Mouse (Mus musculus) MEL (cell line): Measurements from ENCODE around the gene 1700019N19Rik. TPM values are rescaled to one million over a fixed set of nuclear protein-coding genes. Genes with fewer than 3 reads are reported as not detected.

ENCODE experiments used
- DNase-seq: peaks from one replicate; pipeline ENCODE4 v3.0.0; 2011; ENCODE audit warnings: low read depth, low spot score
- H3K27ac ChIP-seq: 2 replicates; pipeline ENCODE4 v1.5.1; 2012; ENCODE audit warnings: low read depth, mild to moderate bottlenecking, control low read depth, low read length, moderate library complexity; ENCODE audit not compliant: control insufficient read depth
- H3K27me3 ChIP-seq, 2 experiments: fragments of 150-350 bp in 1 of 2; sonication (generic) in 1 of 2; 2 replicates each; pipeline ENCODE4 v1.6.1; 2012; ENCODE audit warnings: low read length in 2 of 2, mild to moderate bottlenecking in 2 of 2, improper control_type of control experiment in 1 of 2, moderate library complexity in 1 of 2; ENCODE audit not compliant: insufficient read depth in 2 of 2, control insufficient read depth in 1 of 2
- H3K36me3 ChIP-seq, 2 experiments: 2 replicates each; pipeline ENCODE4 v1.6.1; 2012 to 2014; ENCODE audit warnings: low read length in 2 of 2, improper control_type of control experiment in 1 of 2, inconsistent platforms in 1 of 2, mild to moderate bottlenecking in 1 of 2; ENCODE audit not compliant: insufficient read depth in 2 of 2, control insufficient read depth in 1 of 2
- H3K4me1 ChIP-seq, 2 experiments: fragments of 150-350 bp in 1 of 2; sonication (generic) in 1 of 2; 2 replicates each; pipeline ENCODE4 v1.6.1; 2012; ENCODE audit warnings: low read length in 2 of 2, improper control_type of control experiment in 1 of 2, mild to moderate bottlenecking in 1 of 2; ENCODE audit not compliant: insufficient read depth in 2 of 2, control insufficient read depth in 1 of 2
- H3K4me3 ChIP-seq, 2 experiments: fragments of 150-350 bp in 1 of 2; sonication (generic) in 1 of 2; 2 replicates each; pipeline ENCODE4 v1.5.1; 2012; ENCODE audit warnings: low read depth in 2 of 2, low read length in 2 of 2, mild to moderate bottlenecking in 2 of 2, moderate library complexity in 2 of 2, control low read depth in 1 of 2, improper control_type of control experiment in 1 of 2; ENCODE audit not compliant: control insufficient read depth in 1 of 2, insufficient read depth in 1 of 2
- H3K79me2 ChIP-seq: 2 replicates; pipeline ENCODE4 v1.6.1; 2012; ENCODE audit warnings: mild to moderate bottlenecking, low read length, moderate library complexity; ENCODE audit not compliant: control insufficient read depth, poor library complexity, insufficient read depth
- H3K9ac ChIP-seq: 2 replicates; pipeline ENCODE4 v1.6.1; 2012; ENCODE audit warnings: low read depth, mild to moderate bottlenecking, control low read depth, low read length, moderate library complexity; ENCODE audit not compliant: control insufficient read depth, poor library complexity, severe bottlenecking
- H3K9me3 ChIP-seq: fragments of 150-350 bp; sonication (generic); replicated peaks from 2 replicates; pipeline ENCODE4 v1.6.1; 2012; ENCODE audit warnings: mild to moderate bottlenecking, low read length, improper control_type of control experiment, moderate library complexity; ENCODE audit not compliant: insufficient read depth
- BHLHE40 ChIP-seq: IDR thresholded peaks from 2 replicates; pipeline ENCODE4 v1.6.1; 2012; ENCODE audit warnings: low read depth, mild to moderate bottlenecking, inconsistent platforms, low read length, improper control_type of control experiment, borderline replicate concordance
- CHD2 ChIP-seq: IDR thresholded peaks from 2 replicates; pipeline ENCODE4 v1.6.1; 2011; ENCODE audit warnings: low read length, improper control_type of control experiment
- E2F4 ChIP-seq: IDR thresholded peaks from 2 replicates; pipeline ENCODE4 v1.6.1; 2011; ENCODE audit warnings: low read depth, low read length, improper control_type of control experiment, borderline replicate concordance
- ELF1 ChIP-seq: IDR thresholded peaks from 2 replicates; pipeline ENCODE4 v1.6.1; 2014; ENCODE audit warnings: low read depth, mild to moderate bottlenecking, inconsistent platforms, low read length, improper control_type of control experiment, moderate library complexity
- EP300 ChIP-seq, 2 experiments: IDR thresholded peaks; 2 replicates each; pipeline ENCODE4 v1.6.1; 2011; ENCODE audit warnings: improper control_type of control experiment in 2 of 2, low read length in 2 of 2, low read depth in 1 of 2, mild to moderate bottlenecking in 1 of 2
- GABPA ChIP-seq: IDR thresholded peaks from 2 replicates; pipeline ENCODE4 v1.6.1; 2012; ENCODE audit warnings: low read depth, mild to moderate bottlenecking, inconsistent platforms, low read length, improper control_type of control experiment, moderate library complexity
- HCFC1 ChIP-seq: IDR thresholded peaks from 2 replicates; pipeline ENCODE4 v1.6.1; 2012; ENCODE audit warnings: low read depth, mild to moderate bottlenecking, inconsistent platforms, low read length, improper control_type of control experiment, moderate library complexity
- MAFK ChIP-seq: IDR thresholded peaks from 2 replicates; pipeline ENCODE4 v1.6.1; 2011; ENCODE audit warnings: low read depth, mild to moderate bottlenecking, low read length, improper control_type of control experiment, borderline replicate concordance
- MXI1 ChIP-seq: IDR thresholded peaks from 2 replicates; pipeline ENCODE4 v1.6.1; 2011; ENCODE audit warnings: mild to moderate bottlenecking, low read depth, low read length, improper control_type of control experiment
- MYC ChIP-seq: IDR thresholded peaks from 2 replicates; pipeline ENCODE4 v1.6.1; 2011; ENCODE audit warnings: low read depth, mild to moderate bottlenecking, low read length, improper control_type of control experiment, moderate library complexity
- NRF1 ChIP-seq: IDR thresholded peaks from 2 replicates; pipeline ENCODE4 v1.6.1; 2014; ENCODE audit warnings: low read depth, mild to moderate bottlenecking, inconsistent platforms, low read length, improper control_type of control experiment, moderate library complexity; ENCODE audit not compliant: poor library complexity, insufficient read depth, severe bottlenecking
- POLR2A ChIP-seq, 2 experiments: IDR thresholded peaks; 2 replicates each; pipeline ENCODE4 v1.6.1; 2011 to 2012; ENCODE audit warnings: low read length in 2 of 2, mild to moderate bottlenecking in 2 of 2, control low read depth in 1 of 2, improper control_type of control experiment in 1 of 2, low read depth in 1 of 2, moderate library complexity in 1 of 2; ENCODE audit not compliant: control insufficient read depth in 1 of 2, insufficient read depth in 1 of 2, poor library complexity in 1 of 2
- SMC3 ChIP-seq: IDR thresholded peaks from 2 replicates; pipeline ENCODE4 v1.6.1; 2011; ENCODE audit warnings: low read depth, low read length, improper control_type of control experiment
- TBP ChIP-seq: IDR thresholded peaks from 2 replicates; pipeline ENCODE4 v1.8.0; 2011; ENCODE audit warnings: low read depth, low read length, improper control_type of control experiment
- UBTF ChIP-seq: IDR thresholded peaks from 2 replicates; pipeline ENCODE4 v1.6.1; 2012; ENCODE audit warnings: low read depth, mild to moderate bottlenecking, inconsistent platforms, low read length, improper control_type of control experiment, moderate library complexity, borderline replicate concordance; ENCODE audit not compliant: insufficient read depth
- USF1 ChIP-seq: IDR thresholded peaks from 2 replicates; pipeline ENCODE4 v1.6.1; 2014; ENCODE audit warnings: low read depth, mild to moderate bottlenecking, inconsistent platforms, low read length, improper control_type of control experiment, moderate library complexity
- ZKSCAN1 ChIP-seq: IDR thresholded peaks from 2 replicates; pipeline ENCODE4 v1.6.1; 2012; ENCODE audit warnings: low read depth, mild to moderate bottlenecking, inconsistent platforms, low read length, improper control_type of control experiment, moderate library complexity
- ZMIZ1 ChIP-seq: IDR thresholded peaks from 2 replicates; pipeline ENCODE4 v1.6.1; 2012; ENCODE audit warnings: low read depth, mild to moderate bottlenecking, inconsistent platforms, low read length, improper control_type of control experiment, moderate library complexity
- ZNF384 ChIP-seq: IDR thresholded peaks from 2 replicates; pipeline ENCODE4 v1.6.1; 2012; ENCODE audit warnings: low read depth, mild to moderate bottlenecking, inconsistent platforms, low read length, improper control_type of control experiment
- polyA plus RNA-seq, 2 experiments: library from polyadenylated mRNA; stranded (reverse) in 1 of 2; unstranded in 1 of 2; fragments of >175 nt in 1 of 2; fragments of >200 nt in 1 of 2; gene quantifications; 2 replicates each; pipeline versions ENCODE4 v1.2.1 to v1.2.4; 2012; ENCODE audit warnings: low replicate concordance in 2 of 2, low read depth in 1 of 2; ENCODE audit not compliant: insufficient read length in 2 of 2, insufficient read depth in 1 of 2, missing spikeins in 1 of 2
- total RNA-seq: library from RNA; depleted of rRNA; stranded (reverse); fragments of 300-350 nt; gene quantifications from 2 replicates; pipeline ENCODE4 v1.2.3, GENCODE M21; 2012

The 1700019N19Rik gene
- total and polyA plus RNA-seq, 3 experiments, result not detected

DNA sequence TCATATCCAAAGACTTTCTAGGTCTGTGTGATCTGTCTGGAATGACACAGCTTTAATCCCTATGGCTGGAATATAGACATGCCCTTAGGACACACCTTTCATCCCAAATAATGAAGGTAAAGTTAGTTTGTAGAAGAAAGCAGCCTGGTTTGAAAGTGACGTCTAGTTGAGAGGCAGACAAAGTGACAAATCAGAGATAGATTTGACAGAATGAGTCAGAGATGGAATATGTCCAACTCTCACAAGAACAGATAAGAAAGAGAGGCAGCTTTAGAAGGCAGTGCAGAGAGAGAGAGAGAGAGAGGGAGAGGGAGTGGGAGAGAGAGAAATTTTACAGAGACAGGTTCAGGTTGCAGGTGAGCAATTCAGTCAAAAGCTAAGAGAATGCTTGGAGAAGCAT is 30.1 kb upstream of the 1700019N19Rik start:
- TF ChIP-seq ZNF384, result no peak
- TF ChIP-seq MXI1, result no peak
- no peak for TF ChIP-seq BHLHE40
- TF ChIP-seq EP300 (IDR thresholded peaks at IDR 0.05; ENCODE audit: low read depth in 1 of 2, low read length in 2 of 2), result no peak
- TF ChIP-seq SMC3, result no peak
- no peak for TF ChIP-seq MAFK
- no peak for TF ChIP-seq HCFC1
- no peak for TF ChIP-seq POLR2A (IDR thresholded peaks at IDR 0.05; ENCODE audit: control insufficient read depth in 1 of 2, insufficient read depth in 1 of 2, low read depth in 1 of 2, low read length in 2 of 2, poor library complexity in 1 of 2)
- TF ChIP-seq USF1, result no peak
- TF ChIP-seq ZMIZ1, result no peak
- no peak for TF ChIP-seq NRF1
- TF ChIP-seq MYC, result no peak
- no peak for TF ChIP-seq CHD2
- Histone ChIP-seq H3K27ac (no peak overlapping the region), H3K9me3 (no peaks in the 10 kb centered on the region), H3K27me3 (no peaks in the 10 kb centered on the region), H3K36me3 (no peaks in the 10 kb centered on the region), H3K79me2 (no peaks in the 10 kb centered on the region), H3K9ac (no peak overlapping the region), H3K4me3 (no peak overlapping the region), H3K4me1 (no peaks in the 10 kb centered on the region)
- no peak for DNase-seq

DNA sequence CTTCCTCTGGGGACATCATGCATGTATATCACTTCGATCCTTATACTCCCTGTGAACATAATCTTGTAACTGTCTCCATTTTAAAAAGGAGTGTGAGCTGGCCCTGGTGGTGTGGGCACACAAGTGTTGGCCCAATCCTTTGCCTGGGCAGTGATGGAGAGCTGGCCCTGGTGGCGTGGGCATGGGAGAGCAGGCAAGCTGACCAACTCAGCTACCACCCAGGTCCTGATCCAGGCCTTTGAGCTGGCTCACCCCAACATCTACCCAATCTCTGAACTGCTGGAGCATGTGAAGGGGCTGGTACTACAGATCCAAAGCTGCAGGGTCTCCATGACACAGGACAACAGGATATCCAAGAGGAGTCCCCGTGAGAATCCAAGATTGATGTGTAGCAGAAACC is 29.0 kb upstream of the 1700019N19Rik start:
- Histone ChIP-seq H3K4me1 (no peaks in the 10 kb centered on the region), H3K27ac (no peak overlapping the region), H3K79me2 (no peaks in the 10 kb centered on the region), H3K36me3 (no peaks in the 10 kb centered on the region), H3K27me3 (no peaks in the 10 kb centered on the region), H3K9ac (no peak overlapping the region), H3K4me3 (no peak overlapping the region), H3K9me3 (no peaks in the 10 kb centered on the region)
- no peak for TF ChIP-seq ZKSCAN1
- TF ChIP-seq UBTF, result no peak
- no peak for TF ChIP-seq TBP
- no peak for TF ChIP-seq E2F4
- TF ChIP-seq MYC, result no peak
- TF ChIP-seq MXI1, result no peak
- no peak for TF ChIP-seq ELF1
- TF ChIP-seq GABPA, result no peak
- no peak for TF ChIP-seq POLR2A (IDR thresholded peaks at IDR 0.05; ENCODE audit: control insufficient read depth in 1 of 2, insufficient read depth in 1 of 2, low read depth in 1 of 2, low read length in 2 of 2, poor library complexity in 1 of 2)
- DNase-seq, result no peak
